Mouse (Mus musculus): ENCODE measurements around the gene Apmap.
A peak's percentile ranks its signal among the peaks of the same experiment; 100 is the strongest.

The Apmap gene

DNA sequence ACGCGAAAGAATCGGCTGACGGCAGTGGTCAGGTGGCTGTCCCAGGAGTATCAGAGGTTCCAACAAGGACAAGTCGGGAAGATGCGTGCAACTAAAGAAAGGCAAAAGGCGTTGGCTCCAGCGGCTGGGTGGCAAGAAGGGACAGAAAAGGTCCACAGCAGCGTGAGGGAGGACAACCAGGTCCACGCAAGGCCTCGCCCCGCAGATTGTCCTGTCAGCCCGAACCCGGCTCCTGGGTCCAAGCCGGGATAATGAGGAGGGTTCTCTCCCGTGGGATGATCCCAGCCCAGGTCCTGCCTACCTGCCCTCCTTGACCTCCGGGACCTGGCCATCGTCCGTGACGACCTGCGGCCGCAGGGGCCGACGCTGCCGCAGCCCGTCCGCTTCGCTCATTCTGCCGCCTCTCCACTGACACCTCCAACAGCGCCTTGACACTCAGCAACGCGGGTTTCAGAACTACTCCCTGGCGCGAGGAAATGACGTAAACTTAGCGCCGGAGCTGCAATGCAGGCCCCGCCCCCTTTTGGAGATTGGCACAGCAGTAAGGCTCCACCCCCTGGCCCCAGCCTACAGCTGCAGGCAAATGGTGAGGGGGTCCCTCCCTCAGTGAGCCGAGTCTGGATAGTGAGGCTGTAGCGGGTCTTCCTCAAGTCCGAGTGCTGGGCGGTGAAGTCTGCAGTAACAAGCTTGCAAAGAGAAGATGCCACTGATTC is at the start of gene Apmap:
Gene Apmap (minus strand): TSS at position 481 of the 713 bp plus-strand sequence.
- DNase-seq (ENCODE audit: low spot score in 2 of 2), result peak; percentile 92 to 97

DNA sequence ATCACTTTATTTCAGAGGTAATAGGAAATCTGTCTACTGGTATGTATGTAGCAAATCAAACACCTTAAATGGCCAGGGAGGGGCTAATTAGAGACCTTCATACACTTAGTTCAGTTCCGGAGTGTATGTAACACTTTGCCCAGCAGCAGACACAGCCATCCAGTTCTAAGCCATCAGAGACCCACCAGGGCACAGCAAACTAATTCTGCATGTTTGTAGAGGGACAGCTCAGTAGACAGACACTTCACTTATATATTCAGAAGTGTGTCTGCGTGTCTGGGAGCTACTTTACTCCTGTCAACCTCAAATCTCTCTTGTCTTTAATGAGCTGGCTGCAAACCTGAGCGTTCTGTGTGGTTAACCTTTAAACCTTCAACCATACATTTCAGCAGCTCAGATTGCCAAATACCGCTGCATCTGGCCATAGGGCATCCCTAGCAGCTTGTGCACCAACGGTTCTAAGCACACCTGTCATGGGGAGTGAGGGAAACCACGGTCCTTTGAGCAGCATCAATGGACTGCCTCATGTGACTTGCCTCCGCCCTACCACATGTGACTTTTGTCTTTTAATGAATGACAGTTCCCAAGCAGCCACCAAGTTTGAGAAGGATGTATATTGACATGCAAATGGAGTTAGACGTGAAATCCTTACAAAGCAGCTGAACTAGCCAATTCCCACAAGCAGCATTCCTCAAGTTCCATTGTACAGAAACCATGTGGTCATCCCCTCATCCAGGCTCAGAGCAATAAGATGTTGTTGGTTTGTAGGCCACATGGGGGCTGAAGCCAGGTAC is 48.8 kb upstream of the Apmap start:
- DNase-seq (ENCODE audit: low spot score in 2 of 2), result no peak

DNA sequence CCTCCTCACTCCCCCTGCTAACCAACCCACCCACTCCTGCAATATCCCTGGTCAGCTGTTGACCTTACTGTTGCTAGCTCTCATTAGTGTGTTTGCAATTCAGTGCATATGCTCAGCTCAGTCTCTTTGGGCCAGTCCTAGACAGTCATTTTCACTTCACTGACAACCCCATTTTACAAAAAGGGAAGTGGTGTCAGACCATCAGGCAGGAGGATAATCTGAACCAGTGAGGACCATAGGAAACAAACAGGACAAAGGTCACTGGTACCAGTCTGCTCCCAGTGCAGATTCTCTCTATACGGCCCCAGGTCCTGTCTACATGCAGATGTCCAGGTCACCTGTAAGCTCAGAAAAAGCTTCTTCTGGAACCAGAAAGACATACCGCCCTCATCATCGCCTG is 47.7 kb upstream of the Apmap start:
- no peak for DNase-seq (ENCODE audit: low spot score in 2 of 2)

DNA sequence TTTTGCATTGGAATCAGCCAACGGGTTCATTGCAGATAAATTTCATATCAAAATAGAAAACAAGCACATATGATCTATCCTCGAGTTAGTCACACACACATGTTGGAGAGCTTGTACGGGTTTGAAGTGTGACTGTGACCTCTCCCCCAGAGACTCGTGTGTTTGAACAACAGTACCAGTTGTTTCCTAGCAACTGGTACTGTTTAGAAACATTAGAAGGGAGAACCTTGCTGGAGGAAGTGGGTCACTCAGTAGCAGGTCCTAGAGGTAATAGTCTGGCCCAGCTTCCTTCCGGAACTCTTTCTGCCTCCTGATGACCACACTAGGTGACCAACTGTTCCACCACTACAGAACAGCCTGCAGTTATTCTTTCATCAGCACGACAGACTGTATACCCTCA is 46.9 kb upstream of the Apmap start:
- DNase-seq (ENCODE audit: low spot score in 2 of 2), result no peak

DNA sequence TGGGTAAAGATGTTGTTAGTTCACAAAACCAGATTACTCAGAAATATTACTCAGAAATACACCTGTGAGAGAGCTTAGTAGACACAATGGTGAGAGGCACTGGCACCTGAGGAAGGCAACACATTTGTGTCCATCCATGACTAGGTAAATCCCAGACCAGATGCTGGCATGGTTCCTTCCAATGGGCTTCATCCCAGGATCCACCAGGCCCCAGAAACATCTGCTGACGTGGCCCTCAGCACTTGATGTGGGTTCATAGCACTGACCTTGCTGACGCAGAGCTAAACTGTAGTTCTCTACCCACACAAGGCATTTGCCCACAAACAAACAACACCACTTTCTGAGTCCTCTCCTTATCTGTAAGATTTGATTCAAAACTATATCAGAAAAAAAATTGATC is 46.4 kb upstream of the Apmap start:
- DNase-seq (ENCODE audit: low spot score in 2 of 2), result no peak

DNA sequence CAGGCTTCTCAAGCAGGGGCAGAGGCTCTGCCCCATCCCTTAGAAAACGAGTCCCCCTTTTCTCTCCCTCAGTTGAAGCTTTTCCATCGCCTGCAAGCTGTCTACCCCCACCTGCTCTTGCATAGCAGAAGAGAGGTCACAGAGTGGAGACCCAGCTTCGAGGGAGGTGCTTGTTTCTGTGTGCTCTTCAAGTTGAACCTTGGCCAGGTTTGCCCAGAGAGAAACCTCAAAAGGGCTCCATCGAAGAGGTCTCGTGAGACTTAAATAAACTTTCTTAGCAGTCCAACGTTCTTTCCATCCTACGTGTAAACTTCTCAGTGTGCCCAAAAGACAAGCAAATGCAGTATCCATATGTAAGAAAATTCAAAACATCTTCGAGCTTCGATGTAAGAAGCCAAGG is 43.0 kb upstream of the Apmap start:
- no peak for DNase-seq (ENCODE audit: low spot score in 2 of 2)

DNA sequence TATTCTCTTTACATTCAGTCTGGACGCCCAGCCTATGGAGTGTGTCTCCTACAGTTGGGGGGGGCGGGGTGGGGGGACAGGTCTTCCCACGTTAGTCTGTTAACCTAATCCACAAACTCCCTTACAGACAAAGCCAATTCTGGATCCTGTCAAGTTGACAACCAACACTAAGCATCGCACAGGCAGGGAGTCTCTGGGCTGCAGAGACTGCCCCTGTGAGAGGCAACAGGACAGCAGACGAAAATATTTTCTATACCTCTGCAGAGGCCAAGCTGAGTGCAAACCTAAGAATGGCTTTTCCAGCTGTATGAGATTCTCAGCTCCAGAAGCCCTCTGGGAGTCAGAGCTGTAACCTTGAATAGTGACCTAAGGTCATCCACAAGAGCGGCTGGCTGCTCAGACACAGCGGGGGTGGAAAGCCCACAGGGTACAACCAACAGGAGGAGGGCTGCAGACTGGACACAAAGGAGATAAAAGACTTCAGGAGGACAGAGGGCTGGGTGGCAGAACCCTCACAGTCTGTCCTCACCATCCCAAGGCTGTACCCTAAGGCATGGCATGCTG is 42.2 kb upstream of the Apmap start:
- DNase-seq (ENCODE audit: low spot score in 2 of 2), result no peak

DNA sequence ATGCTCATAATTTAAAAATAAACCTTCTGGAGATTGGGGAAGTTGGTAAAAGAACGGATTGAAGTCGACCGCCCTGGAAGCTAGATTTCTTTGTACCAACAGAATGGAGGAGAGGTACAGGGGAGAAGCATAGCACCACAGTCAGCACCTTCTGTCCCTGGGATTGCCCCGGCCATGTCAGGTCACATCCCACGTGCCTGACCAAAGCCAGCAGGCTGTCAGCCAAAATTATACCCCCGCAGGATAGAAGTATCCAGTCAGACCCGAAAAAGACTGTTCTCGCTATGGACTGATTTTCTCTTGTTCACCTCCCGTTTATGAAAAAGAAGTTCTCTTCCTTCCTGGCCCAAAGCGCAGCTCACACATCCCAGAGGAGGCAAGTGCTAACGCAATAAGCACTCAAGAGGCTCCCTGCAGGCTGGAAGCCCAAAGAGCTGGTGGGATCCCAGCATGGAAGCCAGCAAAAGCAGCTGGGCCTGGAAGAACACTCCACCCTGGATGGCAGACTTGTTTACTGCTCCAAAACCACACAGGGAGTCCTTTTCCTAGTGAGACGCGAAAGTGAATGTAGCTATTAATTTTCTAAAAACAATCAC is 40.0 kb upstream of the Apmap start:
- DNase-seq (ENCODE audit: low spot score in 2 of 2), result no peak

DNA sequence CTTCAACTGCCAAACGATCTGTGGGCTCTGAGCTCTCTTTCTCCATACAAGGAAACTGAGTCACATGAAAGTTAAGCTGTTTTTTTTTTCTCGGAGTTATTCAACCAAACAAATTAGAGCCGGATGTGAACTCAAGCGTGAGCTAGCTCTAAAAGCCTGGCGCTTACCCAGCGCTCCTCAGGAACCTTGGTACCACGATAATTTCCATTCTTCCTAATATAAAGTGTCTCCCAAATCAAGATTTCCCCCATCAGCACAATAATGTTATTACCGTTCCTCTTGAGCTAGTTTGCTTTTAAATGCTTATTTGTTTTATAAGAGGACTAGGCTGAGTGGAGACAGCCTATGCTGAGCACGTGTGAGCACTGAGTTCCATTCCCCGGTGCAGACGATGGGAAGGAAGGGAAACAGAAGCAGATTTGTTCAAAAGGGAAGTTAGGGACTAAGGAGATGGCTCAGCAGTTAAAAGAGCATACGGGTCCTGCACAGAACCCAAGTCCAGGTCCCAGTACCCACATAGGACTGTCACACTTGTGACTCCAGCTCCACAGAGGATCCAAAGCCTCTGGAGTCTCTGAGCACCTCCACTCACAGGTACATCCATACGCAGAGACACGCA is 39.4 kb upstream of the Apmap start:
- DNase-seq (ENCODE audit: low spot score in 2 of 2), result no peak

DNA sequence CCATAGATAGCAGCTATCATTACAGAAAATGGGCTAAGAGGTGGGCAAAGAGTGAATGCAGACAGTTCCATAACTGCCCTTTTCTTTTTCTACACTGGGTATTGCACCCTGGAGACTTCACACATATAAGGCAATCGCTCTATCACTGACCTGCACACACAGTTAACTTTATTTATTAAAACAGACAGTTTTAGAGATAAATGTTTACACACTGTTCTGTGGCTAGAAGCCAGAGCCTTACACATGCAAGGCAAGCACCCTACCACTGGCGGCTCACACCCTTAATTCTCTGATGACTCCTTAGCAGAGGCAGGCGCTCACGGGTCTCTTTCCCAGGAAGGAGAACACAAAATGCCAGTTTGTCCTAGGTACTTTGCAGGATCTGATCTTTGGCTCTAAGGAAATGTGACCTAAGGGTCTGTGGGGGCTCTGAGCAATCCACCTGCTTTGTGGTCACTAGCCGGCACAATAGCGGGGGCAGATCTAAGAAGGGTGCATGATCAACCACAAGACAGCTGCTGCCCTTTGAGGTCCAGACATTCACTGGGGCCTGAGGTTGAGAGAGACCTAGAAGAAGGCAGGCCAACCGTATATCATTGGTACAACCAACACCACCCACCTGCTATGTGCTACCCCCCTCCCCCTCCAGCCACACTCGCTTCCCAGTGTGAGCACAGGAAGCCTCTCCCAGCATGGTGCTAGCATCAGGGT is 38.2 kb upstream of the Apmap start:
- DNase-seq (ENCODE audit: low spot score in 2 of 2), result no peak

DNA sequence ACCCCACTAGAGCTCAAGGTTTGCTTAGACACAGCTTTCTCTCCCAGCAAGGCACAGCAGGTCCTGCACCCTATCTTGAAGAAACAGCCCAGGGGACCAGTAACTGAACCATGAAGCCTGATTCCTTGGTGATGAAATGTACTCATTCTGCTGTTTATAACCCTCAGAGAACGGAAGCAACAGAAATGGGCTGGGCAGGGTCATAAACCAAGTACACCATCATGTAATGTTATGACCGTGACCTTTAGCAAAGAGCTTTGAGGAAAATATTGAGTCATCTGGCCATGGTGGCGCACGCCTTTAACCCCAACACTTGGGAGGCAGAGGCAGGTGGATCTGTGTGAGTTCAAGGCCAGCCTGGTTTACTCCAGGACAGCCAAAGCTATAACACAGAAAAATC is 36.9 kb upstream of the Apmap start:
- DNase-seq (ENCODE audit: low spot score in 2 of 2), result no peak

DNA sequence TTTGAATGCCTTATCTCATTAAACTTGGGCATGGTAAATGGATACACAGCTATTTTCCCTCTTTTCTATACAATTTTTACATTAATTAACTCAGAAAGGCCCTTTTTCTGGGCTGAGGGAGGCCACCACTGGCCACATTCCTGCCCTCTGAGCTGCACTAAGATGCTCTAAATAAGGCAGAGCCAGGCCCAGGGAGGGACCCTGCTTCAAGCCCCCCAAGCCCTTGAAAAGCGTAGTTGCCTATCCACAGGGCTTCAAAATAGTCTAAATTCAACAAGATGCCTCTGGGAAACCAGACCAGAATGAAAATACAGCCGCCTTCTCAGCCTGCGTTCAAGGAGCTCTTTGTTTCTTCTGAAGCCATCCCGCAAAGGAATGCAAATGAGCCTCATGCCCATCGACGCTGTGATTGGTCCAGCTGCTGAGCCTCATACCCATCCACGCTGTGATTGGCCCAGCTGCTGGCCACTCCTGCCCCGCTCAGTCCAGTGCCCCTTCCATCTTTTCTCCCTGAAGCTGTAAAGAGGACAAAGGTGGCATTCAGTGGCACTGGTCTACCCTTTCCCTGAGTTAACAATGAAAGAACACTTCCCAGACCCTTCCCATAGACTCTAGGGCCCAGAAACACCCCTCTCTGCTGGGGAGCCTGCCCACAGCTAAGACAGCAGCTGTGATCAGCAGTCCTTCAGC is 35.5 kb upstream of the Apmap start:
- DNase-seq (ENCODE audit: low spot score in 2 of 2), result no peak

DNA sequence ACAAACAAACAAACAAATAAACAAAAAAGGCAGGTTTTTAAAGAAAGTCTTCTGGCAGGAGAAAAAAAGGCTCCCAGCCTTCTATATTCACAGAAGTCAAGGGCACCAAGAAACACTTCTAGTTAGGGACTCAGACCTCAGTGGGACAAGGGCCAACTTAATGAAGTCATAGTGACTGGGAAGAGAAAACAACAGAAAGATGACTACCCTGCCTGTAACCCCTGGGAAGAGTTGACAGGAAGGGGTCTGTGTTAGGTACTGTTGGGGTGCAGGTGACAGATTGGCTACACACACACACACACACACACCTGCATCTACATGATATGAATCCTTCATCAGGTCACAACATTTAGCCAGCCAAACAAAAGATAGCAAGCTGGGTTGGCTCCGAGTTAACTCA is 34.8 kb upstream of the Apmap start:
- no peak for DNase-seq (ENCODE audit: low spot score in 2 of 2)

DNA sequence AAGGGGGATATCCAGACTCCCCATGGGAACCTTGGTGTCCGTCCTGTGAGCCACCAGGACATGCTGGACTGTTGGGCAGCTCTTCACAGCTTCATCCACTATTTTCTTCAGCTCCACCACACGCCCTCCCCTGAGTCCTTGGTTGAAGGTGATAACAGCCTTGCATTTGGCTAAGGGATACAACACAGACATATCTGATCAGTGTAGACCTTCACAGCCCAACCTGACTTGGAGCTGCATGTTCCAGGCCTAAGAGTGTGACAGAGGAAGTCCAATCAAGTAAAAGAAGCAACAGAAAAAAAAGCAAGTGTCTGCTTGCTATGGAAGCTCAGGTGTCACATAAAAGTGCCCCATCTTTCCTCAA is 30.0 kb upstream of the Apmap start:
- DNase-seq (ENCODE audit: low spot score in 2 of 2), result no peak

DNA sequence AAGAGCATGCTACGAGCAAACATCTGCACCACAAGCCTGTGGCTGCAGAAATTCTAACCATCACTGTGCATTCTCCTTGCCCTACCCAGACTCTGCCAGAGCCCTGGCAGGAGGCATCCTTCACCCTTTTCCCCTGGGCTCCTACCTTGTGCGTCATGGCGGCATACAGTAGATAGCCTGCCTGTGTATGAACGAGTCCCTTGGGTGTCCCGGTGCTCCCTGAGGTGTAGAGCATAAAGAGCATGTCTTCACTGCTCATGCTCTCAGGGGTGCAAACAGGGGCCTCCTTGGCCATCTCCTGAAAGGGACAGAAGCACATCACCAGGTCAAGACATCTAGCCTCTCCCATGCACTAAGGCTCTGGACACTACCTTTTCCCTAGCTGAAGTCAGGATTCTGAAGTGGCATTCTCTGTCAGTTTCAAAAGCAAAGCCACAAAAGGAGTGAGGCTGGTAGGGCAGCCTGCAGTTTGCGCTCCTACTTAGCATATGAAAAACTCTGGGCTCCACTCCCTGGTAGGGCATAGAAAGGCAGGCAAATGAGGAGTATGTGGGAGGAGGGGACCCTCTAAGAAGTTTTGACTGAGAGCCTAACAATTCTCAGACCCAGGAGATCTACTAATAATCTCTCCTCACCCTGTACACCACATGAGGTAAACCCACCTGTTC is 29.5 kb upstream of the Apmap start:
- no peak for DNase-seq (ENCODE audit: low spot score in 2 of 2)

DNA sequence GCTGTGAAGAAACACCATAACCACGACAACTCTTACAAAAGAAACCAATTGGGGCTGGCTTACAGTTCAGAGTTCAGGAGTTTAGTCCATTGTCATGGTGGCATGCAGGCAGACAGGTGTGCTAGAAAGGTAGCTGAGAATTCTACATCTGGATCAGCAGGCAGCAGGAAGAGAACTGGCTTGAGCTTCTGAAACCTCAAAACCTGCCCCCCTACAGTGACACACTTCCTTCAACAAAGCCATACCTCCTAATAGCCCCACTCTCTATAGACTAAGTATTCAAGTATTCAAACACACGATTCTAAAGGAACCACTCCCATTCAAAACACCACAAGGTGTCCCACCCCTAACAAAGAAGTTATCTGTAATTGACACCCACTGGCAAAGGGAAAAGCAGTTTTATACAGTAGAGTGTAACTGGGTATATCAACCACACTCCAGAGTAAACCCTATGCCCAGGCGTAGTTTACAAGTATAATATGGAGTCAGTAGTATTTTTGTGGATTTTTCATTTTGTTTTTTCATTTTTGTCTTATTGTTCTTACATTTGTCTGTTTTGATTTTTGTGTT is 27.6 kb upstream of the Apmap start:
- DNase-seq (ENCODE audit: low spot score in 2 of 2), result no peak

DNA sequence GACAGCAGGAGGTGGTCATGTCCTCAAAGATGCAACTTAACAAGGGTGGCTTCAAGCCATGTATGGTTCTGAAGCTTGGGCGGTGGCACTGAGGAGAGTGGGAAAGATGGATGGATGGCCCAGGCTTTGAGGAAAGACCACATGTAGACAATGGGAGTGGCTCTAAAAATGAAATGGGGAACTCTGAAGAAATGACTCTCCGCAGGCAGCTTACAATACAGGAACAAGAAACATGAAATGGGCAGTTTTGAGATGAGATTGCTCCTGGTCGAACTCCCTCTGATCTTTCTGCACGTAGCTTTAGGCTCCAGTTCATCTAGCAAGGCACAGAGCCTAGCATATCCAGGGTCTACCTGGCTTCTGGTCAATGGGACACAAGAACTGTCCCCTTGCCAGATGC is 20.9 kb upstream of the Apmap start:
- DNase-seq (ENCODE audit: low spot score in 2 of 2), result no peak

DNA sequence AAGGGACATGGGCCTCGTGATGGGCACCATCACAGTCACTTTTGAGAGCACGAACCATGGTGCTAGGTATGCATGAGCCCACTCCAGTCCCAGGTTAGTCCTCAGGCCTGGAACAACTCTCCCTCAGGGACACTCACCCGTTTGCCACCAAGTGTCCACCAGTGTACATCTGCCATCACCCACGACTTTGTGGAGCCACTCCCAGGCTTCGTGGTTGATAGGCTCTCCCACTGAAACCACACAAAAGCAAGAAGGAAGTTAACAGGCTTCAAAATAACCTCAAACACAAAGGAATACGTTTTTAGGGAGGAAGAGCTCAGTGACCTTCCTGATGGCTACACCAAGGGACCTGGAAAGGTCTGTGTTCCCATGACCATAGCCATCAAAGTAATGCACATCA is 18.8 kb upstream of the Apmap start:
- no peak for DNase-seq (ENCODE audit: low spot score in 2 of 2)

DNA sequence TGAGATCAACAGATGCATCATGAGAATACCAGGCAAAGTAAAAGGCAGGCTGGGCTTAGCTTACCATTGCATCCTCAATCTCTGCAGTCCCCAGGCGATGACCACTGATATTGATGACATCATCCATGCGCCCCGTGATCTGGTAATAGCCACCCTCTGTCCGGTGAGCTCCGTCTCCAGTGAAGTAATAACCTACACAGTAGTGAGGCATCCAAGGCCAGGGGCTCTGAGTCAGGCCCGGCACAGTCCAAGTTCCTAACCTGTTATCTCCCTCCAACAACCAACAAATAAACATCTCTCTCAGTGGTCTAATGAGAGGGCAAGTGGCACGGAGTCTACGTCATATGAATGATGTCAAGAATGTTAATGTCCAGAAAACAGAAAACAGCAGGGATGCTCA is 16.6 kb upstream of the Apmap start:
- no peak for DNase-seq (ENCODE audit: low spot score in 2 of 2)

DNA sequence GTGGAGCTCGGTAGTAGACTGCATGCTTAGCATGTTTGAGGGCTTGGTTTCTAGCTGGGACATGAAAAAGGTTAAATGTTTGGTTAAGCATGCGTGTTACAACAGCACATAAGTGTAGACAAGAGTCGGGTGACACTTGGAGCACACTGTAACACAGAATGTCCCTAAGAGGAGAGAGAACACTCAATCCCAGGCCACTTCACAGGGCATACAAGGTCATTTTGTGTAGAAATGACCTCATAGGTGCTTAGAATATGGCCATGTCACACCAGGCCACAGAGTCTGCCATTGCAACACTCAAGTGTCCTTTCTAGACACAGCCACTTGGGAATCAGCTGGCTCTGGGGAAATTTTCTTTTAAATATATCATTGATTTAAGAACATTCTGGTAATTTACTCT is 15.6 kb upstream of the Apmap start:
- no peak for DNase-seq (ENCODE audit: low spot score in 2 of 2)
